Mouse (Mus musculus) cerebellum, adult (tissue): ENCODE measurements at regions not wholly inside any gene's neighbourhood (a gene's known extent, or its start where the extent isn't known, plus 50 kb on each side); places are given as distances from the start of the nearest gene placed in this dataset.

Experiments used
- ATAC-seq: cut with Nextera tagmentation; 2 replicates; pipeline ENCODE4 v1.9.2; 2017; ENCODE audit warnings: mild to moderate bottlenecking, moderate library complexity, mixed read lengths; ENCODE audit not compliant: insufficient number of reproducible peaks, low FRiP score, low TSS enrichment

GRCm38 (mm10) chr4:55774571-55774970 is 242.3 kb upstream of the Klf4 start:
- no peak for ATAC-seq

- ATAC-seq: no peak
Observed at GRCm38 (mm10) chr4:55769656-55770055, 237.4 kb upstream of the Klf4 start.

- no peak for ATAC-seq
Observed at GRCm38 (mm10) chr4:55768325-55768724, 236.1 kb upstream of the Klf4 start.

- no peak for ATAC-seq
Observed at GRCm38 (mm10) chr4:55767133-55767532, 234.9 kb upstream of the Klf4 start.

- no peak for ATAC-seq
Observed at GRCm38 (mm10) chr4:55765780-55766179, 233.5 kb upstream of the Klf4 start.

GRCm38 (mm10) chr4:55763112-55763511 is 230.8 kb upstream of the Klf4 start:
- ATAC-seq: no peak

- ATAC-seq: no peak
Observed at GRCm38 (mm10) chr4:55762389-55762788, 230.1 kb upstream of the Klf4 start.

- no peak for ATAC-seq
Observed at GRCm38 (mm10) chr4:55757148-55757927, 225.1 kb upstream of the Klf4 start.

- ATAC-seq: no peak
Observed at GRCm38 (mm10) chr4:55749949-55750600, 217.8 kb upstream of the Klf4 start.

GRCm38 (mm10) chr4:55741355-55741754 is 209.1 kb upstream of the Klf4 start:
- no peak for ATAC-seq

- peak; percentile 70; the same call in 1 of the 2 replicates for ATAC-seq
Observed at GRCm38 (mm10) chr4:55740062-55740461, 207.8 kb upstream of the Klf4 start.

GRCm38 (mm10) chr4:55738714-55739113 is 206.4 kb upstream of the Klf4 start:
- no peak for ATAC-seq

GRCm38 (mm10) chr4:55735453-55735852 is 203.2 kb upstream of the Klf4 start:
- ATAC-seq: no peak

GRCm38 (mm10) chr4:55734331-55734730 is 202.1 kb upstream of the Klf4 start:
- no peak for ATAC-seq

GRCm38 (mm10) chr4:55733223-55733622 is 201.0 kb upstream of the Klf4 start:
- no peak for ATAC-seq

- no peak for ATAC-seq
Observed at GRCm38 (mm10) chr4:55732006-55732405, 199.7 kb upstream of the Klf4 start.

- ATAC-seq: no peak
Observed at GRCm38 (mm10) chr4:55730266-55730665, 198.0 kb upstream of the Klf4 start.

- no peak for ATAC-seq
Observed at GRCm38 (mm10) chr4:55727178-55727577, 194.9 kb upstream of the Klf4 start.

- no peak for ATAC-seq
Observed at GRCm38 (mm10) chr4:55726081-55726480, 193.8 kb upstream of the Klf4 start.

- ATAC-seq: no peak
Observed at GRCm38 (mm10) chr4:55724286-55724685, 192.0 kb upstream of the Klf4 start.

GRCm38 (mm10) chr4:55723124-55723523 is 190.9 kb upstream of the Klf4 start:
- ATAC-seq: no peak

- ATAC-seq: no peak
Observed at GRCm38 (mm10) chr4:55722388-55722787, 190.1 kb upstream of the Klf4 start.
